Mouse (Mus musculus) C2C12 (cell line): ENCODE measurements around the gene Med12l.
A peak's percentile ranks its signal among the peaks of the same experiment; 100 is the strongest.

Experiments used
- CEBPB ChIP-seq: IDR thresholded peaks from one replicate; pipeline ENCODE4 v1.6.1; 2011; ENCODE audit warnings: low read depth, mild to moderate bottlenecking, control low read depth, moderate library complexity
- CTCF ChIP-seq: IDR thresholded peaks from one replicate; pipeline ENCODE4 v1.5.1; 2011; ENCODE audit not compliant: control insufficient read depth, insufficient read depth, insufficient read length
- MAX ChIP-seq: IDR thresholded peaks from one replicate; pipeline ENCODE4 v1.6.1; 2011; ENCODE audit warnings: mild to moderate bottlenecking, control low read depth
- MYOD1 ChIP-seq: IDR thresholded peaks from one replicate; pipeline ENCODE4 v1.6.1; 2011; ENCODE audit warnings: low read depth; ENCODE audit not compliant: control insufficient read depth, insufficient read length
- MYOG ChIP-seq: IDR thresholded peaks from one replicate; pipeline ENCODE4 v1.6.1; 2011; ENCODE audit not compliant: control insufficient read depth, insufficient read length; ENCODE audit errors: extremely low read depth
- USF1 ChIP-seq: IDR thresholded peaks from one replicate; pipeline ENCODE4 v1.6.1; 2011; ENCODE audit warnings: low read depth, mild to moderate bottlenecking, control low read depth, moderate library complexity

DNA sequence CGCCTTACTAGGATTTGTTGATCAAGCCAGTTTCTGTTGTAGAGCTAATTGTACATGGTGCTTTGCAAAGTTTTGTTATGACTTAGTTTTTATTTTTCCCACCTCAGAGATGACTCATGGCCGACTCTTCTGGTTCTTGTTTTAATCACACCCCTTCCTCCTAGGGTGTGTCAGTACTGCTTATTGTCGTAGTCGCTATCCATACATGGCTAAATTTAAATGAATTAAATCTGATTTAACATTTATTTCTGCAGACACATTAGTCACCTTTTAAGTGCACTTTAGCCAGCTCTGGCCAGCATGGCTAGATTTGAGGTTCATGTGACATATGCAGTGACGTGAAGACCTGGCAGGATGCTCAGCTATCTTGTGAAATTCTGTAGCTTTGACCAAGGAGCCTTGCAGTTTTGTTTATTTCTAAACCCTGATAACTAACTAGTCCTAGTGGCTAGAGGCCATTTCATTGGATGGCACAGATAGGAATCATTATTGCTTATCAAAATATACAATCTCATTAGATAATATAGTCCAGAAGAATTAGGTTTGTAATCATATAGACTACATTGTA lies 291.0 kb downstream of the Med12l start:
- TF ChIP-seq CTCF (no peak), MYOD1 (no peak), USF1 (peak; percentile 44), MAX (peak; percentile 7), CEBPB (peak; percentile 79), MYOG (no peak)
